ENCODE assay signal across 26 mouse cellular contexts in genomic region chr3:55835207-55835606, GRCm38 (mm10). TPM values are rescaled to one million over a fixed set of nuclear protein-coding genes. Genes with fewer than 3 reads are reported as not detected.
DNase-seq lines count a peak whose midpoint lies in the region; ATAC-seq and TF ChIP-seq lines count a peak whose summit lies in the region.
"Had no signal": no experiment of that assay in that cellular context is flagged by ENCODE, and none has a peak within 500 bp of the region (broad histone marks: within the 10 kb centered on the region; RNA-seq: fewer than 3 reads in every experiment).

No protein-coding gene starts in this region.

- WGBS in heart, postnatal 0 days = 42% methylated on average over 4 of the region's 4 CpGs
- 55% methylated on average over 4 of the region's 4 CpGs for WGBS in midbrain, postnatal 0 days
- 52% methylated on average over 4 of the region's 4 CpGs for WGBS in midbrain, embryonic 15.5 days

- TF ChIP-seq CTCF in heart, postnatal 0 days (IDR thresholded peaks at IDR 0.05; ENCODE audit: low read depth) = peak; percentile 52
- TF ChIP-seq CTCF in layer of hippocampus, adult 2 months (conservative IDR thresholded peaks at IDR 0.05) = peak; percentile 42
- TF ChIP-seq CTCF in midbrain, postnatal 0 days (IDR thresholded peaks at IDR 0.05) = 0 out of 2 replicates have a peak, but pooled peaks have one; percentile 5

- peak; percentile 18 to 29 for DNase-seq in cerebellum, postnatal 10 days
- no peak for DNase-seq in heart, postnatal 0 days (ENCODE audit: low spot score)
- DNase-seq in heart, postnatal 4 days = no peak
- no peak for DNase-seq in layer of hippocampus, adult 2 months (ENCODE audit: low spot score in 2 of 2)
- DNase-seq in layer of hippocampus, adult 18-20 months (ENCODE audit: low spot score in 2 of 2) = no peak
- DNase-seq in midbrain, postnatal 0 days (ENCODE audit: low spot score) = no peak
- DNase-seq: adrenal gland, postnatal 10 days; adrenal gland, postnatal 36 days; cerebellum, adult 11 months; cerebellum, adult 8-10 months; cerebellum, postnatal 25 days; forebrain, postnatal 0 days; gastrocnemius, adult 2 months; gastrocnemius, postnatal 14 days; heart, adult 11 months had no signal

- H3K36me3 ChIP-seq in heart, postnatal 0 days (replicated peaks; ENCODE audit: control insufficient read depth, insufficient read depth, low read length) = no peaks in the 10 kb centered on the region
- no peaks in the 10 kb centered on the region for H3K36me3 ChIP-seq in midbrain, postnatal 0 days (ENCODE audit: insufficient read depth, low read length)
- H3K36me3 ChIP-seq in midbrain, embryonic 15.5 days (replicated peaks) = no peaks in the 10 kb centered on the region
- H3K36me3 ChIP-seq: embryonic facial prominence, embryonic 12.5 days; embryonic facial prominence, embryonic 15.5 days; heart, embryonic 12.5 days; heart, embryonic 15.5 days had no signal

- no peak for ATAC-seq in cerebellum, adult (ENCODE audit: insufficient number of reproducible peaks, low FRiP score, low TSS enrichment)
- no peak for ATAC-seq in heart, postnatal 0 days (ENCODE audit: insufficient read depth, low read depth)
- ATAC-seq in midbrain, postnatal 0 days (ENCODE audit: low FRiP score) = no peak
- ATAC-seq in midbrain, embryonic 15.5 days (replicated peaks) = no peak
- ATAC-seq: forebrain, embryonic 14.5 days; forebrain, postnatal 0 days; Patski had no signal

- no peak overlapping the region for H3K4me3 ChIP-seq in heart, postnatal 0 days (ENCODE audit: low read depth, low read length)
- no peak overlapping the region for H3K4me3 ChIP-seq in layer of hippocampus, adult 2 months
- H3K4me3 ChIP-seq in midbrain, postnatal 0 days (ENCODE audit: low read depth, low read length) = no peak overlapping the region
- H3K4me3 ChIP-seq in midbrain, embryonic 15.5 days = no peak overlapping the region
- H3K4me3 ChIP-seq: embryonic facial prominence, embryonic 12.5 days; embryonic facial prominence, embryonic 15.5 days; gastrocnemius, adult 2 months; heart, embryonic 12.5 days; heart, embryonic 15.5 days had no signal

- H3K4me1 ChIP-seq in heart, postnatal 0 days (ENCODE audit: control insufficient read depth, insufficient read depth) = no peaks in the 10 kb centered on the region
- no peaks in the 10 kb centered on the region for H3K4me1 ChIP-seq in midbrain, postnatal 0 days (ENCODE audit: insufficient read depth, low read length)
- 0 out of 2 replicates have a peak, but pooled peaks cover 2% of the 10 kb centered on the region for H3K4me1 ChIP-seq in midbrain, embryonic 15.5 days
- H3K4me1 ChIP-seq: embryonic facial prominence, embryonic 15.5 days; heart, embryonic 12.5 days had no signal

- H3K9me3 ChIP-seq in heart, postnatal 0 days (replicated peaks; ENCODE audit: control insufficient read depth, low read length) = no peaks in the 10 kb centered on the region
- H3K9me3 ChIP-seq in midbrain, postnatal 0 days (ENCODE audit: low read length) = no peaks in the 10 kb centered on the region
- no peaks in the 10 kb centered on the region for H3K9me3 ChIP-seq in midbrain, embryonic 15.5 days
- H3K9me3 ChIP-seq: embryonic facial prominence, embryonic 12.5 days; embryonic facial prominence, embryonic 15.5 days; heart, embryonic 12.5 days; heart, embryonic 15.5 days had no signal

- H3K9ac ChIP-seq in heart, postnatal 0 days (replicated peaks; ENCODE audit: low read depth, low read length) = no peak overlapping the region
- no peak overlapping the region for H3K9ac ChIP-seq in midbrain, postnatal 0 days (replicated peaks; ENCODE audit: low read length, poor library complexity, severe bottlenecking)
- H3K9ac ChIP-seq in midbrain, embryonic 15.5 days = no peak overlapping the region
- H3K9ac ChIP-seq: embryonic facial prominence, embryonic 12.5 days; embryonic facial prominence, embryonic 15.5 days; forebrain, postnatal 0 days; heart, embryonic 12.5 days; heart, embryonic 15.5 days; hindbrain, embryonic 14.5 days had no signal

- H3K27me3 ChIP-seq in heart, postnatal 0 days (ENCODE audit: control insufficient read depth, insufficient read depth, low read length) = no peaks in the 10 kb centered on the region
- H3K27me3 ChIP-seq in midbrain, postnatal 0 days (ENCODE audit: insufficient read depth, low read length) = no peaks in the 10 kb centered on the region
- H3K27me3 ChIP-seq in midbrain, embryonic 15.5 days (replicated peaks) = no peaks in the 10 kb centered on the region
- H3K27me3 ChIP-seq: embryonic facial prominence, embryonic 12.5 days; embryonic facial prominence, embryonic 15.5 days; heart, embryonic 12.5 days; heart, embryonic 15.5 days; Patski had no signal

- no peak for TF ChIP-seq EP300 in heart, postnatal 0 days (IDR thresholded peaks at IDR 0.05; ENCODE audit: low read depth)

- no peak overlapping the region for H3K27ac ChIP-seq in heart, postnatal 0 days (ENCODE audit: low read depth)
- no peak overlapping the region for H3K27ac ChIP-seq in layer of hippocampus, adult 2 months
- no peak overlapping the region for H3K27ac ChIP-seq in midbrain, postnatal 0 days (ENCODE audit: low read depth, low read length)
- H3K27ac ChIP-seq in midbrain, embryonic 15.5 days = no peak overlapping the region
- H3K27ac ChIP-seq: embryonic facial prominence, embryonic 12.5 days; embryonic facial prominence, embryonic 15.5 days; gastrocnemius, adult 2 months; heart, embryonic 15.5 days; hindbrain, embryonic 14.5 days had no signal

- no peak overlapping the region for H3K4me2 ChIP-seq in heart, postnatal 0 days (ENCODE audit: low read depth, low read length)
- H3K4me2 ChIP-seq in midbrain, postnatal 0 days (ENCODE audit: low read depth, low read length, poor library complexity, severe bottlenecking) = no peak overlapping the region
- H3K4me2 ChIP-seq in midbrain, embryonic 15.5 days = no peak overlapping the region
- H3K4me2 ChIP-seq: embryonic facial prominence, embryonic 12.5 days; embryonic facial prominence, embryonic 15.5 days; heart, embryonic 12.5 days; heart, embryonic 15.5 days; hindbrain, embryonic 14.5 days had no signal

RNA-seq across cellular contexts. Expression of gene Mab21l1, which starts 52.9 kb away (rescaled TPM):
- total RNA-seq in heart, postnatal 0 days (2014; rRNA removed; ENCODE audit: low replicate concordance) = not detected in 2 replicates
- polyA plus RNA-seq in heart, postnatal 0 days (2015; fragmentation: Nextera tagmentation; extraction: Ambion mirVana) = 0.27 and 0.33 TPM in 2 replicates
- under 1 TPM in 1 of 2 experiments, not detected in 1; 0.14 TPM for total RNA-seq in heart, postnatal 4 days (2021)
- total RNA-seq in layer of hippocampus, adult 2 months (2021) = under 1 TPM; 0.64 to 0.77 TPM
- total RNA-seq in layer of hippocampus, adult 18-20 months (2021) = under 1 TPM; 0.38 to 0.77 TPM
- 151 and 152 TPM in 2 replicates for total RNA-seq in midbrain, postnatal 0 days (2014; rRNA removed)
- polyA plus RNA-seq in midbrain, postnatal 0 days (2015; fragmentation: Nextera tagmentation; extraction: Ambion mirVana) = 131 and 148 TPM in 2 replicates
- polyA plus RNA-seq in midbrain, embryonic 15.5 days (2015; fragmentation: Nextera tagmentation; extraction: Ambion mirVana) = 159 and 172 TPM in 2 replicates
- total RNA-seq: common myeloid progenitor, adult 5-6 weeks; heart, postnatal 25 days had no signal

Comparison
In these comparisons a context has a peak if more than half of its experiments do, and no peak if none do; other contexts are left out.
1. DNase-seq: peak in cerebellum, postnatal 10 days (2 of 2); none in heart, postnatal 0 days (single experiment), heart, postnatal 4 days (single experiment), layer of hippocampus, adult 2 months (0 of 2), layer of hippocampus, adult 18-20 months (0 of 2) and midbrain, postnatal 0 days (single experiment).
2. RNA of gene Mab21l1, which starts 52.9 kb away (total RNA-seq): 151 to 152 TPM in midbrain, postnatal 0 days; 0.64 to 0.77 TPM in layer of hippocampus, adult 2 months, 0.38 to 0.77 TPM in layer of hippocampus, adult 18-20 months, 0.14 TPM in heart, postnatal 4 days and not detected in heart, postnatal 0 days; every median in the first group is over 10 times any median in the second.
3. Peak in every context shown above with its lines, with median percentiles within 50 percentile points of each other: CTCF ChIP-seq.